Mouse (Mus musculus) gastrocnemius, postnatal 10 days (tissue): ENCODE results near the gene Oog2. TPM values are rescaled to one million over a fixed set of nuclear protein-coding genes. Genes with fewer than 3 reads are reported as not detected.
"Not testable (repeated sequence)": the region's sequence is repeated elsewhere in the genome, so short reads cannot be mapped to it uniquely, and the experiment has no call there.

Experiments
- DNase-seq: peaks from one replicate; pipeline ENCODE4 v3.0.0; 2021; ENCODE audit warnings: mixed read lengths
- long read RNA-seq, 2 experiments: library from polyadenylated mRNA; stranded (forward); transcript quantifications; one replicate each; pipeline ENCODE4 v2.0.0; 2021
- total RNA-seq, 2 experiments: library from RNA; stranded (reverse); gene quantifications; 2 replicates each; pipeline ENCODE4 v1.2.3; 2021

The Oog2 gene
- total RNA-seq: not detected
- long read RNA-seq, experiment 1: 0 reads
- long read RNA-seq, experiment 2: 0 reads

DNA sequence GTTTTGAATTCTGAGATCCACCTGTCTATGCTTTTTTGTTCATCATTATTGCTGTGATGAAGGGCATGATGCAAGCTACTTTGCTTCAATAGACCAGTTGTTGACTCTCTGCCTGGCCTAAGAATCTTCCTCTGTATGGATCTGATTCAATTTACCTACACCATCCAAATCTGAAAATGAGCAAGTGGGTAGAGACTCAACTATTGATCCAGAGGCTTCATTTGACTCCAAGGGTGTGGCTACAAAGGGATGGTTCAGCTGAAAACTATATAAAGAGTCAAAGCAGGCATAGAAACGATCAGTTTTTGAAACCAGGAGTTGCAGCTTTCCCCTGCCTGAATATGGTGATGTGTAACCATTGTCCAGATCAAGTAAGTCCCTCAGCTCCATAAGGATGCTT is at the start of gene Oog2:
Gene Oog2 (plus strand): TSS at position 301 of the 400 bp plus-strand sequence.
- no peak for DNase-seq

DNA sequence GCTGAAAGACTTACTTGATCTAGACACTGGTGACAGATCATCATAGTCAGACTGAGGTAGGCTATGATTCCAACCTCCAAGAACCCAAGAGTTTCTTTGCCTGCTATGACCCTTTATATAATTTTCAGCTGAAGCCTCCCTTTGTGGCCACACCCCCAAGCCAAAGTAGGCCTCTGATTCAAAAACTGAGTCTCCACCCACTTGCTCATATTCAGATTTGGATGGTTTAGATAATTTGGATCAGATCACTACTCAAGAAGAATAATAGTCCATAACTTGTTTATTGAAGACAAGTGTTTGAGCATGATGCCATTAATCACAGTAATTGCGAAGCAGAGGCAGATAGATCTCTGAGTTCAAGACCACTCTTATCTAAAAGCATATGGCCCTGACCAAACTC is 28.0 kb upstream of the Oog2 start, which contains the start of gene Oog3:
Gene Oog3 (minus strand): TSS at position 101 of the 400 bp plus-strand sequence.
- DNase-seq: no peak

DNA sequence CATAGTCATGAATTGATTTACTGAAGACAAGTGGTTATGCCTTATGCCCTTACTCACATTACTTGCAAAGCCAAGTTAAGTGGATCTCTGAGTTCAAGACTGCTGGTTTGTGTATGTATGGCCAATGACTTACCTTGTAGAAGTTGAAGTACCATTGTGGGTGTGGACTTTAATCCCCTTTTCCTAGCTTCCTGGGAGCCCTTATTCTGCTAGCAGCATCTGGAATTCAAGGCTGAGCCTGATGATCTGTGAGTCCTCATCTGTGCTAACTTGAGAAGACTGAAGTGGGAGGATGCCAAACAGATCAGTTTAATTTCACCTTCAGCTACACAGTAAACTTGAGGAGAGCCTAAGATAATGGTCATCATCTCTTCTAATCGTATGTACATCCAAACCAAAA is 22.7 kb downstream of the Oog2 start, which contains the start of gene C87977:
Gene C87977 (minus strand): TSS at position 101 of the 400 bp plus-strand sequence.
- DNase-seq: not testable (repeated sequence)

Other genes with a start within 250 kb of the Oog2 start
- gene Pramef25, start 239.7 kb upstream of the Oog2 start, total RNA-seq: not detected
- gene Gm13101, start 223.8 kb upstream of the Oog2 start, total RNA-seq: not detected
- not detected for gene Pramef17, start 196.3 kb upstream of the Oog2 start, total RNA-seq
- gene Pramel4, start 131.6 kb upstream of the Oog2 start, total RNA-seq: not detected
- not detected for gene Gm13102, start 84.2 kb upstream of the Oog2 start, total RNA-seq
- gene Oog3, start 28.1 kb upstream of the Oog2 start, total RNA-seq: not detected
- not detected for gene C87977, start 22.6 kb downstream of the Oog2 start, total RNA-seq
- not detected for gene Pramel5, start 89.8 kb downstream of the Oog2 start, total RNA-seq
- not detected for gene Gm13128, start 139.5 kb downstream of the Oog2 start, total RNA-seq
- not detected for gene Gm13119, start 167.2 kb downstream of the Oog2 start, total RNA-seq
- gene Pramef20, start 187.2 kb downstream of the Oog2 start, total RNA-seq: not detected
- gene Pramef12, start 217.7 kb downstream of the Oog2 start, total RNA-seq: not detected
- not detected for gene 1700012P22Rik, start 248.1 kb downstream of the Oog2 start, total RNA-seq